Mouse (Mus musculus) heart, postnatal 36 days (tissue): Measurements from ENCODE around the gene Zc3h12b. TPM values are rescaled to one million over a fixed set of nuclear protein-coding genes. Genes with fewer than 3 reads are reported as not detected.

ENCODE experiments used
- DNase-seq, 2 experiments: peaks; one replicate each; pipeline ENCODE4 v3.0.0; 2021 to 2022
- intact Hi-C: fragments of 180-260 bp; cut with DNase I; formaldehyde crosslinking; loops from one replicate; pipeline ENCODE4 v1.15.1; 2025
- total RNA-seq, 2 experiments: library from RNA; stranded (reverse); gene quantifications; 2 replicates each; pipeline ENCODE4 v1.2.3; 2021

The Zc3h12b gene
- total RNA-seq, 2 experiments from 2014 or later = 0.46 to 0.69 TPM

DNA sequence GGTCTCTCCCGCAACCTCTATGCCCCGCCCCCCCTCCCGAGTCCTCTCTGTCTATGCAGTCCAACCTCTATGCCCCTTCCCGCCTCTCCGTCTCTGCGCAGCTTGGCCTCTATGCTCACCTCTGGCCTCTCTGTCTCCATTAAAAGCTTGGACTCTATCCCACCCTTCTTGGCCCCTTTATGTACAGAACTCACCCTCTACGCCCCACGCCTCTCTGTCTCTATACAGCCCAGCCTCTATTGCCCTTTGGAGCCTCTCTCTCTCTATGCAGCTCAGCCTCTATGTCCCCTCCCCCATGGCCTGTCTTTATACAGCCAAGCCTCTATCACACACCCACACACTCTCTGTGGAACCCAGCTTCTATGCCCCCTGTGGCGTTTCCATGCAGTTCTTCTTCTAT, 258.5 kb downstream of the Zc3h12b start:
- intact Hi-C loops = no loop called here
- DNase-seq = no peak

Other genes with a start within 250 kb of the Zc3h12b start
- 10 to 100 TPM; 16.3 to 16.9 TPM for gene Asb12, start 153.7 kb upstream of the Zc3h12b start, total RNA-seq
- gene Pfn5, start 153.6 kb upstream of the Zc3h12b start, total RNA-seq = not detected
- 1 to 10 TPM; 1.2 to 1.3 TPM for gene Zc4h2, start 53.2 kb upstream of the Zc3h12b start, total RNA-seq
- 10 to 100 TPM; 37.1 to 42.0 TPM for gene Las1l, start 245.3 kb downstream of the Zc3h12b start, total RNA-seq